Mouse (Mus musculus) heart, adult 2 months (tissue): ENCODE measurements around the gene Dsn1.

Source experiments
- CTCF ChIP-seq: fragments of 200-600 bp; IDR thresholded peaks from 2 replicates; pipeline ENCODE4 v1.8.1; 2022; ENCODE audit warnings: antibody characterized with exemption, mild to moderate bottlenecking, moderate library complexity
- EP300 ChIP-seq: fragments of 200-500 bp; IDR thresholded peaks from 2 replicates; pipeline ENCODE4 v1.6.1; 2011; ENCODE audit warnings: low read depth, low read length, control low read depth; ENCODE audit not compliant: insufficient read depth
- POLR2A ChIP-seq: fragments of 200-500 bp; IDR thresholded peaks from 2 replicates; pipeline ENCODE4 v1.6.1; 2011; ENCODE audit warnings: mild to moderate bottlenecking, low read depth, low read length, control low read depth; ENCODE audit not compliant: insufficient read depth

DNA sequence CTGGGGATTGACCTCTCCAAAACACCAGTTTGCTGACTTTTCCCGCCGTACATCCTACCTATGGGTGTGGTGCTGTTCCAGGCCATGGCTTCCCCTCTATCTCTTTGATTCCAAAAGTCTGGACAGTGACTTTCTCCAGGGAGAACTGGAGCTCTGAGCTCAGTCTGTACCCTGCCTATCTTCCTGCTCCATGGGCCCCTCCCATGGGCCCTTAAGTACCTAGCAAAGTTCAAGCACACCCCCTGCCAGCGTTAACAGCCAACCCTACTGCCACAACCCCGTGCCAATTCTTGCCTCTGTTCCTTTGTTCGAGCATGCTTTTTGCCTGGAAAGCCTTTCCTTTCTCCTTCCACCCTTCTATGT lies 261 bp upstream of the Dsn1 start:
- TF ChIP-seq CTCF: no peak
- no peak for TF ChIP-seq EP300
- no peak for TF ChIP-seq POLR2A
